Mouse (Mus musculus) forebrain, embryonic 14.5 days (tissue): ENCODE measurements around the gene Pttg1. TPM values are rescaled to one million over a fixed set of nuclear protein-coding genes. Genes with fewer than 3 reads are reported as not detected.
A peak's percentile ranks its signal among the peaks of the same experiment; 100 is the strongest.

ENCODE experiments used
- ATAC-seq: fragments of 200-750 bp; cut with Nextera tagmentation; 2 replicates; pipeline ENCODE4 v1.8.0; 2017; ENCODE audit warnings: mild to moderate bottlenecking, moderate library complexity
- DNase-seq: peaks from one replicate; pipeline ENCODE4 v3.0.0-alpha.2; 2015; ENCODE audit warnings: low spot score
- H3K27ac ChIP-seq: fragments of 300-500 bp; sonication (generic); 2 replicates; pipeline ENCODE4 v1.5.1; 2014; ENCODE audit warnings: low read depth, mild to moderate bottlenecking, control low read depth, low read length, moderate library complexity
- H3K27me3 ChIP-seq: fragments of 300-500 bp; sonication (generic); replicated peaks from 2 replicates; pipeline ENCODE4 v1.6.1; 2014; ENCODE audit warnings: low read length, control low read depth, mixed read lengths; ENCODE audit not compliant: control insufficient read depth, insufficient read depth
- H3K36me3 ChIP-seq: fragments of 300-500 bp; sonication (generic); 2 replicates; pipeline ENCODE4 v1.6.1; 2014; ENCODE audit warnings: low read length, control low read depth; ENCODE audit not compliant: control insufficient read depth, insufficient read depth
- H3K4me1 ChIP-seq: fragments of 300-500 bp; sonication (generic); 2 replicates; pipeline ENCODE4 v1.6.1; 2014; ENCODE audit warnings: antibody characterized with exemption, low read length, control low read depth; ENCODE audit not compliant: control insufficient read depth, insufficient read depth
- H3K4me2 ChIP-seq: fragments of 300-500 bp; sonication (generic); 2 replicates; pipeline ENCODE4 v1.6.1; 2014; ENCODE audit warnings: mild to moderate bottlenecking, control low read depth, low read length
- H3K4me3 ChIP-seq: fragments of 300-500 bp; sonication (generic); 2 replicates; pipeline ENCODE4 v1.5.1; 2014; ENCODE audit warnings: low read depth, low read length, control low read depth
- H3K9ac ChIP-seq: fragments of 300-500 bp; sonication (generic); 2 replicates; pipeline ENCODE4 v1.6.1; 2014; ENCODE audit warnings: mild to moderate bottlenecking, low read length, control low read depth, moderate library complexity
- H3K9me3 ChIP-seq: fragments of 300-500 bp; sonication (generic); replicated peaks from 2 replicates; pipeline ENCODE4 v1.6.1; 2016; ENCODE audit warnings: low read length, control low read depth, mixed read lengths; ENCODE audit not compliant: control insufficient read depth
- WGBS: fragments of 180-500 bp; shearing (Covaris S2); extraction: QIAGEN DNeasy Blood & Tissue Kit; methylation state at CpG from one replicate; pipeline ENCODE4 v1.1.7; 2014; 5-methylcytosine and 5-hydroxymethylcytosine counted together
- polyA plus RNA-seq: library from polyadenylated mRNA; unstranded; fragments of >200 nt; fragmentation: Nextera tagmentation; extraction: Ambion mirVana; gene quantifications from 2 replicates; pipeline ENCODE4 v1.2.1, GENCODE M21; 2014

Pttg1 gene
- polyA plus RNA-seq, 1 experiment from 2014 or later: 44.3 TPM

DNA sequence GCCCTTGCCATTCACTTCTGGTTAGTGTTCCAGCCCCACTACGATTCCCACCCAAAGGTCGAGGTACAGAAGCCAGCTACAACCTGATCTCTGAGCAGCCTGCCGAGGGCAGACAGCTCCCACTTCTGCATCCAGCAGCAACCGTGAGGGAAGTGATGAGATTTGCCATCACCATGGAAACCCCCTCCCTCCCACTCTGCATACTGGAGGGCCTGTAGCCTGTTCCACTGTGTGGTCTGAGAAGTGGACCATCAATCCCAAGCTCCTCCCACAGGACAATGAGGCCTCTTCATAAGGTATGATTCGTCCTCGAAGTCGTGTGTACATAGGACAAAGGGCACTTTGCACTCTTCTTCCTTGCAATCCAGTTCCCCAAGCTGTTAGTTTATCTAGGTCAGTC, 8.8 kb downstream of the Pttg1 start:
- H3K4me3 ChIP-seq: no peak overlapping the region
- no peak overlapping the region for H3K4me2 ChIP-seq
- no peaks in the 10 kb centered on the region for H3K27me3 ChIP-seq
- DNase-seq (no peak), ATAC-seq (no peak)
- 56% methylated on average over 7 of the region's 7 CpGs for WGBS
- no peaks in the 10 kb centered on the region for H3K4me1 ChIP-seq
- no peak overlapping the region for H3K9ac ChIP-seq
- H3K9me3 ChIP-seq: no peaks in the 10 kb centered on the region
- H3K27ac ChIP-seq: no peak overlapping the region
- H3K36me3 ChIP-seq: no peaks in the 10 kb centered on the region

DNA sequence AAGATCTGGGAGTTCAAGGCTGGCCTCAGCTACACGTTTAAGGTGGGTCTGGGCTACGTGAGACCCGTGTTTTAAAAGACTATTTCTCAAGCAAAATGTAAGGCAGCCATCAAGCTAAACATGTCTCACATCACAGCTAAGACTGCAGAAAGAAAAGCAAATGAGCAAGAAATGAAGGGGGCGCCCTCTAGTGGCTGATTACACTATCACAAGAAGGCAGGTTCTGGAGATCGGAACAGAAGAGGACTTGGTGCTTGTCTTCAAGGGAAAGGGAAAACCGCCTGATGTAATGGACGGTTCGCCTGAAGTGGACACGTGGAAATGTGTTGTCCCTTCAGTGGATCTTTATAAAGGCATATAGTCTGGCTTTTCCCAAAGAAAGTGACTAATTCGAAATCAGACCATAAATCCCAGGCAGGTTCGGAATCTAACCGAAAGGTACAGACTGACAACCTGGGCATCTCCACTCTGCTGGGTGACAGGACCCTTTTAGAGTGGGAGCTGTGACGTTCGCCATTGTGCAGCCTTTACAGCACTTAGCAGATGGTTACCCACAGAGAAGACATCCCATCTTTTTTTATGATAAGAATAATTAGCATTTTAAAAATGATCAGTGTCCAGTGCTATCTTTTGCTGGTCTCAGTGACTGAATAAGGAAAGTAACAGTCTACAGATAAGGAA, 13.1 kb downstream of the Pttg1 start:
- ATAC-seq (peak; percentile 80), DNase-seq (peak; percentile 85)
- H3K27me3 ChIP-seq: no peaks in the 10 kb centered on the region
- WGBS: 26% methylated on average over 14 of the region's 14 CpGs
- no peak overlapping the region for H3K4me3 ChIP-seq
- 0 out of 2 replicates have a peak overlapping the region, but pooled peaks have one; percentile 3 for H3K4me2 ChIP-seq
- no peaks in the 10 kb centered on the region for H3K4me1 ChIP-seq
- H3K27ac ChIP-seq: no peak overlapping the region
- H3K9me3 ChIP-seq: no peaks in the 10 kb centered on the region
- no peaks in the 10 kb centered on the region for H3K36me3 ChIP-seq
- no peak overlapping the region for H3K9ac ChIP-seq

DNA sequence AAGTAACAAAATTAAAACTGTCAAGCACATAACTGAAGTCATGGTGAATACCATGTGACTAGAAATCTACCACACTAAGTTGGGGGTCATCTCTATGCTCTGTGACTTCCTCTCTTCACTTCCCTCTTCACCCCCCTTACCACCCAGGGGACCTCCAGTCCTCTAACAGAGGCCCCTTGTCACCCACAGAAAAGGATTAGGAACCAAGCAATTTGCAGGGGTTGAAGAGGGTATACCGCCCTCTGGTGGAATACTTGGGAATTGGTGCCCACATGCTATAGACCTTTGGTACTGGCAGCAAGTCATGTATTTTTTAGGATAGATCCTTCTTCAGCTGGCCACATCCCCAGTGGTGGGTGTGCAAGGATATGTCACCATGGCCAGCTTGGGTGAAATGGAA, 14.6 kb downstream of the Pttg1 start:
- 0% methylated on average over 1 of the region's 1 CpGs for WGBS
- ATAC-seq: peak; percentile 29; the same call in 1 of the 2 replicates

DNA sequence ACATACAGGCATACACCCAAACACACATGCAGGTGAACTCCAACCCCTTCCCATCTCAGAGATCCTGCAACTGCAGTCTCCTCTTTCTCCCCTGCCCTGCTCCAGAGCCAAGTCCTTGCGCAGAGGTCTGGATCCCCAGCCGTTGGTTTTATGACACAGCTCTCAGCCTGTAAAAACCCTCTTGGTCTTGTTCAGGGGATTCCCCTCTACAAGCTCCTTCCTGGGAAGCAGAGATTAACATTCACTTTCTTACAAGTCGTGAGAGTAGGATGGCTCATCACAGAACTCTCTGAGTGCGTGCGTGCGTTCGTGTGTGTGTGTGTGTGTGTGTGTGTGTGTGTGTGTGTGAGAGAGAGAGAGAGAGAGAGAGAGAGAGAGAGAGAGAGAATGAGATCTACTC, 15.8 kb downstream of the Pttg1 start:
- no peak for DNase-seq
- ATAC-seq: no peak
- Histone ChIP-seq H3K27me3 (no peaks in the 10 kb centered on the region), H3K27ac (no peak overlapping the region), H3K4me3 (no peak overlapping the region), H3K9ac (no peak overlapping the region), H3K4me1 (no peaks in the 10 kb centered on the region), H3K4me2 (no peak overlapping the region), H3K36me3 (no peaks in the 10 kb centered on the region), H3K9me3 (no peaks in the 10 kb centered on the region)
- WGBS: 80% methylated on average over 7 of the region's 7 CpGs

More for the DNA sequence above, 14.6 kb downstream of the Pttg1 start:
- no peaks in the 10 kb centered on the region for H3K4me1 ChIP-seq
- H3K4me3 ChIP-seq: no peak overlapping the region
- no peaks in the 10 kb centered on the region for H3K36me3 ChIP-seq
- H3K4me2 ChIP-seq: no peak overlapping the region
- no peak overlapping the region for H3K27ac ChIP-seq
- no peaks in the 10 kb centered on the region for H3K9me3 ChIP-seq
- no peak overlapping the region for H3K9ac ChIP-seq
- DNase-seq: peak; percentile 61
- no peaks in the 10 kb centered on the region for H3K27me3 ChIP-seq

DNA sequence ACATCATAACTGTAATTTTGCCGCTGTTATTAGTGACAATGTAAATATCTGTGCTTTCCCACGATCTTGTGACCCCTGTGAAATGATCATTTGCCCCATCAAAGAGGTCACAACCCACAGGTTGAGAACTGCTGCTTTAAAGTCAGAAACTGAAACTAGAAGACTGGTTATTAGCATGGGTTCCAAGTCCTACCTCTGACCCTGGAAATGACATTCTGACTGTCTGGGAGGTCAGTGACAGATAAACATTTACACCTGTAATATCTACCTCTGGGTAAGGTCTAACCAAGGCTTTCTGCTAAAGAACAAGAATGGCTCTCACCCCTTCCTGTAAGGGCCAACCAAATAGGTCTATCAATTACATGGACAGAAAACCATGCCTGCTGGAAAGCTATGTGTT, 17.2 kb downstream of the Pttg1 start:
- Histone ChIP-seq H3K27me3 (no peaks in the 10 kb centered on the region), H3K9me3 (no peaks in the 10 kb centered on the region; the same call in 1 of the 2 replicates), H3K9ac (no peak overlapping the region), H3K36me3 (no peaks in the 10 kb centered on the region), H3K4me2 (no peak overlapping the region), H3K4me1 (no peaks in the 10 kb centered on the region), H3K27ac (no peak overlapping the region), H3K4me3 (no peak overlapping the region)
- ATAC-seq (no peak), DNase-seq (no peak)
- 90% methylated on average over 2 of the region's 2 CpGs for WGBS

DNA sequence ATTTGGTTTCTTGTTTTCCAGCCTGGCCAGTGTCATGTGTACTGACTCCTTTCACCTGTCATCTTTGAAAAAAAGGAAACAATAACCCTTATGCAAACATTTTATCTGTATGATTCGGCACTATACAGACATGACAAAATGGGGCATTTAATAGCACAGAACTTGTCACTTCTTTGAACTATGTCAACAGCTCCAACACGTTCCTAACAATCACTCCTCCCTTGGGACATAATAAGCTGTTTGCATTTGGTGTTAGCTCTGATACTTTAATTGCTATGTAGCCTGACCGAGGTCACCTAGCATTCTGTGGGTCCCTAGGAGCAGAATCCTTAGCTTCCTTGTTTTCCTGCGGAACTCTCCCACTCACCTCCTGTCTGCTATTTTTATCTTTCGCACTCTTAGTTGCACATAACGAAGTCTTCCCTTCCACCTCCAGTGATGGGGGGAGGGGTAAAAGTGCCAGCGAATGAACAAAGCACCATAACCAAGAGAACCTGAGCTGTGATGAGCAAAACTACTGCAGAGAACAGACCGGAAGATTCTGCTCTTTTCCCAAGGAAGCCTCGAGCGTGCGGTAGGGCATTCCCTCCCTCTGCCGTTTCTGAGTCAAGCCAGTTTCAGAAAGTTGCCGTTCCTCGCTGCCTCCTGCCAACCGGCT, 21.8 kb downstream of the Pttg1 start:
- Histone ChIP-seq H3K4me3 (no peak overlapping the region), H3K4me1 (no peaks in the 10 kb centered on the region), H3K36me3 (no peaks in the 10 kb centered on the region), H3K27me3 (no peaks in the 10 kb centered on the region), H3K27ac (no peak overlapping the region), H3K9ac (no peak overlapping the region), H3K9me3 (no peaks in the 10 kb centered on the region; the same call in 1 of the 2 replicates), H3K4me2 (no peak overlapping the region)
- DNase-seq (no peak), ATAC-seq (no peak)
- 88% methylated on average over 15 of the region's 15 CpGs for WGBS

DNA sequence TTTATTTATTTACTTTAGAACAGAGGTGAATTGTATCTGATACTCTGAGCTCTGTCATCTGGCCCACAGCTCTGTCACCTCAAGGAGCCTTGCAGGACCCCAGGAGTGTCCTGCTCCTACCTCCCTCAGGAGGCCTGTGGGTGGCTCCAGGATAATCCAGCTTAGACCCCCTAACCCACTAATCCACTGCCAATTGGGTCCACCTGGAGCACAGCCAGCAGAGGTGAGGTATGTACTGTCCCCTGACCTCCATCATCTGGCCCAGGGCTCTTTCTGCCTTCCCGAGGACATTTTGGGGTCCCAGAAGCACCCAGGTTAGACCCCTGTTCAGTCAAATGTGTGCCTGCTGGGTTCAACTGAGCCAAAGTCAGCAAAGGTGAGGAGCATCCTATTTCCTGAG, 25.9 kb downstream of the Pttg1 start:
- Histone ChIP-seq H3K27ac (no peak overlapping the region), H3K9me3 (no peaks in the 10 kb centered on the region; the same call in 1 of the 2 replicates), H3K27me3 (no peaks in the 10 kb centered on the region), H3K4me1 (no peaks in the 10 kb centered on the region; the same call in 1 of the 2 replicates), H3K36me3 (no peaks in the 10 kb centered on the region), H3K4me2 (no peak overlapping the region), H3K4me3 (no peak overlapping the region), H3K9ac (no peak overlapping the region)
- DNase-seq: no peak
- WGBS: 79% methylated on average over 1 of the region's 1 CpGs
- ATAC-seq: no peak

DNA sequence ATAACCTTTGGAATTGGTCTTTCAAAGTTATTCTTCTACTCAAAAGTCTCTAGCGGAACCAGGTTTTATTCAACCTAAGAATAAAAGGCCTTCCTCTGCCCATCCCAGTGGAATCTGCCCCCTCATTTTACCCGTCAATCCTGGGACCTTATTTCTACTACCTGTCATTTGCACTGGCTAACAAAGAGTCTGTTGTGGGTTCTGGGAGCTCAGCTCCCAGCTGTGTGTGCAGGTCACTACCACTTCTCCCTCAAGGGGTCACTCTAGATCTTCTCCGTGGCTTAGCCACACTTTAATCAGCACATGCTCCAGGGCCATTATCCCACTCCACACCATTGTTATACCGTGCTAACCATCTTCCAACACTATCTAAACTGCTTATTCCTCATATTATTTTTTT, 26.8 kb downstream of the Pttg1 start:
- Histone ChIP-seq H3K36me3 (no peaks in the 10 kb centered on the region), H3K27ac (no peak overlapping the region), H3K4me3 (no peak overlapping the region), H3K9ac (no peak overlapping the region), H3K4me2 (no peak overlapping the region), H3K27me3 (no peaks in the 10 kb centered on the region), H3K9me3 (no peaks in the 10 kb centered on the region), H3K4me1 (no peaks in the 10 kb centered on the region; the same call in 1 of the 2 replicates)
- no peak for DNase-seq
- ATAC-seq: no peak
- WGBS: 36% methylated on average over 4 of the region's 4 CpGs

DNA sequence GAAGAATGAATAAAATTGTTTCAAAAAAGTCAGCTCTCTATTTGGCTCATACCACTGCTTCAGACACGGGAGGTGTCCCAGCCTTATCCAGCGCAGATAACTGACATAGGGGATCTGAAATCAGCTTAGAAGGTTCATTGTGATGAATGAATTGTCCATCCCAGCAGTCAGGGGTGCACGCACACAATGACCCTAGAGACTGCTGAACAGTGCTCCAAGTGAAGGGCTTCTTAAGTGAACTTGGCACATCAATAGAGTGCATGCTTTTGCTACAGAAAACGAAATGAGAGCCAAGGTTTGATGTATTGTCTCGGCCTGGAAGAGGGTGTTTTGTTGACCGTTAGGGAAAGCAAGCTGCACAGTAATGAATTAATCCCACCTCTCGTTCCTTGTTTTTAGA, 29.4 kb downstream of the Pttg1 start:
- no peaks in the 10 kb centered on the region for H3K9me3 ChIP-seq
- no peak overlapping the region for H3K4me3 ChIP-seq
- H3K9ac ChIP-seq: no peak overlapping the region
- H3K27me3 ChIP-seq: no peaks in the 10 kb centered on the region
- WGBS: 19% methylated on average over 7 of the region's 7 CpGs
- no peaks in the 10 kb centered on the region for H3K36me3 ChIP-seq
- DNase-seq (peak; percentile 19), ATAC-seq (no peak)
- H3K4me2 ChIP-seq: no peak overlapping the region
- H3K27ac ChIP-seq: no peak overlapping the region
- H3K4me1 ChIP-seq: no peaks in the 10 kb centered on the region; the same call in 1 of the 2 replicates
